Mouse (Mus musculus): Measurements from ENCODE around the gene Gm10318. TPM values are rescaled to one million over a fixed set of nuclear protein-coding genes. Genes with fewer than 3 reads are reported as not detected.

Gene Gm10318
- 0.12 TPM in 1 of 2 replicates, not detected in the other for polyA plus RNA-seq (2012)

GRCm38 (mm10) chr10:77852559-77852958 is at the start of gene Gm10318:
Gene Gm10318 (plus strand): TSS chr10:77852859.

DNA sequence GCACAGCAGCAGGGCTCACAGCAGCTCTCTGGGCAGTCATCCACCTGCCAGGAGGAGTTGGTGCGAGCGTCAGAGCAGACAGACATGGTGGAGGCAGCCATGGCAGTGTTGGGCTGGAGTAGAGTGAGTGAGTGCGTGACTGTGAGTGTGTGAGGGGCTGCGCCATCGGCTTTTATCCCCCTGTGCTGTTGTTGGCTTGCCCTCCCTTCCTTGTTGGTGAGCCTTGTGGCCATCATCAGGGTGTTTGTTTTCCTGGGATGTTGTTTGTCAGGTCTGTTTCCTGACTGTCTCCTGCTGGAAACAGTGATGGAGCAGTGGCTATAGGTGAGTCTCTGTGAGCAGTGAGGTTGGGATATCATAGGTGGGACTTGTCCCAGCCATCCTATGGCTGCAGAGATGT is 40.9 kb upstream of the Gm10318 start, which contains the start of gene Gm9507:
TSS of gene Gm9507 (minus strand) at position 101 of the 400 bp plus-strand sequence.

DNA sequence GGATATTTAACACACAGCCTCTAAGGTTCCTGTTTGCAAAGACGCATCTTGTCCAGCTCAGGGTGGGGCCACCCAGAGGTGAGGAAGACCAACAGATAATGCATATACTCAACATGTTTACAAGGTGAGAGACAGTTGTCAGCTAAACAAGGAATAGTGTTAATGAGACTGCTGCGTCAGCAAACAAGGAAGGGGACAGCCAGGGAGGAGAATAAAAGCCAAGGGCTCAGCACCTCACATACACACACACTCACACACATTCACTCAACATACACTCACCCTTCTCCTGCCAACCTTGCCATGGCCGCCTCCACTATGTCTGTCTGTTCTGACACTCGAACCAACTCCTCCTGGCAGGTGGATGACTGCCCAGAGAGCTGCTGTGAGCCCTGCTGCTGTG is 38.3 kb upstream of the Gm10318 start, which contains the start of gene Gm2696:
TSS of gene Gm2696 (plus strand) at position 301 of the 400 bp plus-strand sequence.

DNA sequence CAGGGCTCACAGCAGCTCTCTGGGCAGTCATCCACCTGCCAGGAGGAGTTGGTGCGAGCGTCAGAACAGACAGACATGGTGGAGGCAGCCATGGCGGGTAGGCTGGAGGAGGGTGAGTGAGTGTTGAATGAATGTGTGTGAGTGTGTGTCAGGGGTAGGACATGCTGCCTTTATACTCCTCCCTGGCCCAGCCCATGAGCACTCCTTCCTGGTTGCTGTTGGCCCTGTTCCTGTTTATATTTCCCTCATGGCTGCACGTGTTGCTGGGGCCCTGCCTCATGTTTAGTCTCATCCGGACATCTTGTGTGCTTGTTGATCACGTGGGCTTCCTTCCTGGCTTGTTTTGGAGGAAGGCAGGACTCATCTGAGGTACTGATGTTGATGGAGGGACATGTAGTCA is 25.7 kb upstream of the Gm10318 start, which contains the start of gene Krtap10-4:
TSS of gene Krtap10-4 (minus strand) at position 145 of the 400 bp plus-strand sequence.

GRCm38 (mm10) chr10:77835647-77836046 is 17.0 kb upstream of the Gm10318 start, which contains the start of gene Krtap10-10:
Gene Krtap10-10 (plus strand): TSS chr10:77835947.

GRCm38 (mm10) chr10:77846503-77846902 is 6.2 kb upstream of the Gm10318 start, which contains the start of gene Gm36176:
Gene Gm36176 (plus strand): TSS chr10:77846803.

GRCm38 (mm10) chr10:77861675-77862074 is 9.0 kb downstream of the Gm10318 start, which contains the start of gene Gm3285:
Gene Gm3285 (plus strand): TSS chr10:77861975.

GRCm38 (mm10) chr10:77902211-77902893 is 49.7 kb downstream of the Gm10318 start, which contains the start of gene Lrrc3:
Gene Lrrc3 (minus strand): TSS chr10:77902536.

Other genes starting within 250 kb of the Gm10318 start
- gene Sumo3, start 246.8 kb upstream of the Gm10318 start, polyA plus RNA-seq (2012): 207 and 270 TPM in 2 replicates
- 2.6 TPM in 1 of 2 replicates, not detected in the other for gene Gm49325, start 246.7 kb upstream of the Gm10318 start, polyA plus RNA-seq (2012)
- gene Ube2g2, start 230.6 kb upstream of the Gm10318 start, polyA plus RNA-seq (2012): 43.2 and 45.3 TPM in 2 replicates
- gene Tspear, start 166.3 kb upstream of the Gm10318 start, polyA plus RNA-seq (2012): 0.16 and 0.70 TPM in 2 replicates
- gene Gm19402, start 162.1 kb upstream of the Gm10318 start, polyA plus RNA-seq (2012): not detected in 2 replicates
- 0.09 TPM in 1 of 2 replicates, not detected in the other for gene Gm9508, start 155.6 kb upstream of the Gm10318 start, polyA plus RNA-seq (2012)
- gene Gm10272, start 146.2 kb upstream of the Gm10318 start, polyA plus RNA-seq (2012): not detected in 2 replicates
- gene Gm10024, start 141.4 kb upstream of the Gm10318 start, polyA plus RNA-seq (2012): not detected in 2 replicates
- gene Gm10142, start 137.1 kb upstream of the Gm10318 start, polyA plus RNA-seq (2012): not detected in 2 replicates
- not detected in 2 replicates for gene Krtap12-1, start 132.3 kb upstream of the Gm10318 start, polyA plus RNA-seq (2012)
- gene Gm10100, start 126.4 kb upstream of the Gm10318 start, polyA plus RNA-seq (2012): not detected in 2 replicates
- not detected in 2 replicates for gene Gm18596, start 110.2 kb upstream of the Gm10318 start, polyA plus RNA-seq (2012)
- gene Gm9736, start 101.5 kb upstream of the Gm10318 start, polyA plus RNA-seq (2012): not detected in 2 replicates
- not detected in 2 replicates for gene Gm3233, start 93.2 kb upstream of the Gm10318 start, polyA plus RNA-seq (2012)
- not detected in 2 replicates for gene Gm3238, start 81.5 kb upstream of the Gm10318 start, polyA plus RNA-seq (2012)
- gene Gm7138, start 75.9 kb upstream of the Gm10318 start, polyA plus RNA-seq (2012): not detected in 2 replicates
- not detected in 2 replicates for gene Gm3250, start 70.3 kb upstream of the Gm10318 start, polyA plus RNA-seq (2012)
- gene Gm7137, start 64.7 kb upstream of the Gm10318 start, polyA plus RNA-seq (2012): not detected in 2 replicates
- not detected in 2 replicates for gene Gm9639, start 57.8 kb upstream of the Gm10318 start, polyA plus RNA-seq (2012)
- not detected in 2 replicates for gene Gm19668, start 53.7 kb upstream of the Gm10318 start, polyA plus RNA-seq (2012)
- not detected in 2 replicates for gene Gm9507, start 41.0 kb upstream of the Gm10318 start, polyA plus RNA-seq (2012)
- gene Gm2696, start 38.2 kb upstream of the Gm10318 start, polyA plus RNA-seq (2012): not detected in 2 replicates
- gene Krtap10-4, start 25.8 kb upstream of the Gm10318 start, polyA plus RNA-seq (2012): not detected in 2 replicates
- not detected in 2 replicates for gene Krtap10-10, start 16.9 kb upstream of the Gm10318 start, polyA plus RNA-seq (2012)
- gene Gm36176, start 6.1 kb upstream of the Gm10318 start, polyA plus RNA-seq (2012): not detected in 2 replicates
- gene Gm3285, start 9.1 kb downstream of the Gm10318 start, polyA plus RNA-seq (2012): not detected in 2 replicates
- 0.07 and 0.10 TPM in 2 replicates for gene Lrrc3, start 49.7 kb downstream of the Gm10318 start, polyA plus RNA-seq (2012)
- gene Trpm2, start 117.7 kb downstream of the Gm10318 start, polyA plus RNA-seq (2012): 1.8 and 3.2 TPM in 2 replicates
- 31.2 and 32.5 TPM in 2 replicates for gene 1810043G02Rik, start 125.7 kb downstream of the Gm10318 start, polyA plus RNA-seq (2012)
- gene Pfkl, start 157.2 kb downstream of the Gm10318 start, polyA plus RNA-seq (2012): 92.4 and 96.4 TPM in 2 replicates
- 0.25 and 0.51 TPM in 2 replicates for gene Dnmt3l, start 189.1 kb downstream of the Gm10318 start, polyA plus RNA-seq (2012)
- 0.47 and 0.55 TPM in 2 replicates for gene Aire, start 190.8 kb downstream of the Gm10318 start, polyA plus RNA-seq (2012)
- 4.8 and 8.0 TPM in 2 replicates for gene Icosl, start 216.4 kb downstream of the Gm10318 start, polyA plus RNA-seq (2012)